Mouse (Mus musculus) bone marrow macrophage, adult 2 months (primary cell): Measurements from ENCODE around the gene Zfp36l1. TPM values are rescaled to one million over a fixed set of nuclear protein-coding genes. Genes with fewer than 3 reads are reported as not detected.

Source experiments
- H3K27ac ChIP-seq: 2 replicates; pipeline ENCODE4 v1.5.1; 2012; ENCODE audit warnings: low read depth, low read length; ENCODE audit not compliant: insufficient read depth
- H3K4me1 ChIP-seq: 2 replicates; pipeline ENCODE4 v1.6.1; 2012; ENCODE audit warnings: low read length; ENCODE audit not compliant: control insufficient read depth, insufficient read depth
- H3K4me3 ChIP-seq: 2 replicates; pipeline ENCODE4 v1.5.1; 2012; ENCODE audit warnings: mild to moderate bottlenecking, low read length, moderate library complexity; ENCODE audit not compliant: insufficient read depth
- CTCF ChIP-seq: IDR thresholded peaks from 2 replicates; pipeline ENCODE4 v1.5.1; 2012; ENCODE audit warnings: low read depth, mild to moderate bottlenecking, low read length, moderate library complexity
- POLR2A ChIP-seq: IDR thresholded peaks from 2 replicates; pipeline ENCODE4 v1.6.1; 2012; ENCODE audit warnings: mild to moderate bottlenecking, low read depth, low read length, borderline replicate concordance
- polyA plus RNA-seq: library from polyadenylated mRNA; stranded (reverse); fragments of >200 nt; gene quantifications from 2 replicates; pipeline ENCODE4 v1.2.4, GENCODE M21; 2012; ENCODE audit not compliant: missing spikeins, insufficient read depth, insufficient read length

The Zfp36l1 gene
- polyA plus RNA-seq, 1 experiment = 268 TPM

- no peak for TF ChIP-seq CTCF
- no peak for TF ChIP-seq POLR2A
- H3K4me3 ChIP-seq = no peak overlapping the region
- no peak overlapping the region for H3K27ac ChIP-seq
- peaks cover 6% of the 10 kb centered on the region for H3K4me1 ChIP-seq
These were observed 5.8 kb upstream of the Zfp36l1 start for GRCm38 (mm10) chr12:80118588-80118987.

- TF ChIP-seq CTCF = no peak
- 0 out of 2 replicates have a peak, but pooled peaks have one; percentile 42 for TF ChIP-seq POLR2A
- Histone ChIP-seq H3K27ac (peak overlapping the region; percentile 78; the same call in 1 of the 2 replicates), H3K4me1 (peaks cover 6% of the 10 kb centered on the region), H3K4me3 (peak overlapping the region; percentile 91)
These were observed 3.6 kb upstream of the Zfp36l1 start for GRCm38 (mm10) chr12:80116206-80117112.

- TF ChIP-seq POLR2A = no peak
- TF ChIP-seq CTCF = no peak
- Histone ChIP-seq H3K4me3 (peak overlapping the region; percentile 91), H3K4me1 (peaks cover 6% of the 10 kb centered on the region), H3K27ac (peak overlapping the region; percentile 78)
These were observed 3.0 kb upstream of the Zfp36l1 start for GRCm38 (mm10) chr12:80115863-80116194.

- TF ChIP-seq CTCF (no peak), POLR2A (no peak)
- Histone ChIP-seq H3K4me3 (peak overlapping the region; percentile 91), H3K4me1 (peaks cover 10% of the 10 kb centered on the region), H3K27ac (peak overlapping the region; percentile 78)
These were observed 2.5 kb upstream of the Zfp36l1 start for GRCm38 (mm10) chr12:80115142-80115862.

GRCm38 (mm10) chr12:80114892-80115141, 2.0 kb upstream of the Zfp36l1 start:
- Histone ChIP-seq H3K27ac (peak overlapping the region; percentile 78), H3K4me1 (peaks cover 11% of the 10 kb centered on the region)
- TF ChIP-seq POLR2A (no peak), CTCF (no peak)

GRCm38 (mm10) chr12:80114031-80114891, 1.4 kb upstream of the Zfp36l1 start:
- Histone ChIP-seq H3K4me1 (peaks cover 15% of the 10 kb centered on the region), H3K4me3 (peak overlapping the region; percentile 91), H3K27ac (peak overlapping the region; percentile 78)
- TF ChIP-seq POLR2A (no peak), CTCF (no peak)

More at GRCm38 (mm10) chr12:80114892-80115141, 2.0 kb upstream of the Zfp36l1 start:
- H3K4me3 ChIP-seq = peak overlapping the region; percentile 91

- H3K27ac ChIP-seq = peak overlapping the region; percentile 78
- peaks cover 15% of the 10 kb centered on the region for H3K4me1 ChIP-seq
- TF ChIP-seq POLR2A (no peak), CTCF (no peak)
- peak overlapping the region; percentile 91 for H3K4me3 ChIP-seq
These were observed 791 bp upstream of the Zfp36l1 start for GRCm38 (mm10) chr12:80113586-80114021.

GRCm38 (mm10) chr12:80112071-80112660, 647 bp downstream of the Zfp36l1 start:
- no peak for TF ChIP-seq CTCF
- TF ChIP-seq POLR2A = no peak
- H3K4me3 ChIP-seq = peak overlapping the region; percentile 91
- peak overlapping the region; percentile 58 for H3K27ac ChIP-seq
- peaks cover 15% of the 10 kb centered on the region for H3K4me1 ChIP-seq

GRCm38 (mm10) chr12:80111131-80112070, 1.4 kb downstream of the Zfp36l1 start:
- H3K27ac ChIP-seq = peak overlapping the region; percentile 58
- TF ChIP-seq POLR2A (no peak), CTCF (no peak)
- H3K4me3 ChIP-seq = peak overlapping the region; percentile 91
- H3K4me1 ChIP-seq = peaks cover 14% of the 10 kb centered on the region
